Mouse (Mus musculus) activated CD4-positive, CD25-positive, alpha-beta regulatory T cell, adult 9 weeks (primary cell): ENCODE results near the gene Panx2. TPM values are rescaled to one million over a fixed set of nuclear protein-coding genes. Genes with fewer than 3 reads are reported as not detected.

Experiments
- polyA plus RNA-seq: library from polyadenylated mRNA; unstranded; fragments of 100-300 nt; shearing (Covaris generic); gene quantifications from one replicate; pipeline ENCODE4 v1.2.1, GENCODE M21; 2017

The Panx2 gene
- polyA plus RNA-seq = 0.37 TPM

DNA sequence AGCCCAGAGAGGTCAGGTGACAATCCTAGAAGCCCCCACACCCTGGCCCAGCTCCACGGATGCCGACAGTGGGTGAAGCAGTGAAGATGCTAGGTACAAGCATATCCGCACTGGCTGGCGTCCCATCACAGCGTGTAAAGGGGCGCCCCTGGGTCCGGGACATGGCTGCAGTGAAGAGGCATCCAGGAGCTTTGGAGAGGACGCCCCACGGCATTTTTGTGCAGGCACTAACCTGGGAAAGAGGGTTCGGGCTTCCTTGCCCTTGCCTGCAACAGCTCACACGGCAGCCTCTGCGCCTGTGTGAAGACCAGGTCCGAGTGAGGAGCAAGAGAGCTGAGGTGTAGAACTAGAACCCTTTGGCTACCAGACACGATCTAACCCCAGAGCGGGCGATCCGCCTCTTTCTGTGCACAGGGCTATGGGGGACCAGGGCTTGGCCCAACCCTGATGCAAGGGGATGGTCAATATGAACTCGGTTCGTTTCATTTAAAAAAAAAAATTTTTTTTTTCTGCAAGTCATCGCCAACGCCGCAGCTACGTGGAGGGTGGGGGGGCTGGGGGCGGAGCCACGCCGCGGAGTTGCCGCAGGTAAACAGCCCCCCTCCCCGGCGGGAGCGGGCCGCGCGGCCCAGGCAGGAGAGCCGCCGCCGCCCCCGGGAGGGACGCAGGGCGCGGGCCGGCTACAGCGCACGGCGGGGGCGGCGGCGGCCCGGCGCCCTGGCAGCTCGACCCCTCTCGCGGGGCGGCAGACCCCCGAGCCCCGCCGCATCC is at the start of gene Panx2:
Gene Panx2 (plus strand): TSS at position 574 of the 771 bp plus-strand sequence.

DNA sequence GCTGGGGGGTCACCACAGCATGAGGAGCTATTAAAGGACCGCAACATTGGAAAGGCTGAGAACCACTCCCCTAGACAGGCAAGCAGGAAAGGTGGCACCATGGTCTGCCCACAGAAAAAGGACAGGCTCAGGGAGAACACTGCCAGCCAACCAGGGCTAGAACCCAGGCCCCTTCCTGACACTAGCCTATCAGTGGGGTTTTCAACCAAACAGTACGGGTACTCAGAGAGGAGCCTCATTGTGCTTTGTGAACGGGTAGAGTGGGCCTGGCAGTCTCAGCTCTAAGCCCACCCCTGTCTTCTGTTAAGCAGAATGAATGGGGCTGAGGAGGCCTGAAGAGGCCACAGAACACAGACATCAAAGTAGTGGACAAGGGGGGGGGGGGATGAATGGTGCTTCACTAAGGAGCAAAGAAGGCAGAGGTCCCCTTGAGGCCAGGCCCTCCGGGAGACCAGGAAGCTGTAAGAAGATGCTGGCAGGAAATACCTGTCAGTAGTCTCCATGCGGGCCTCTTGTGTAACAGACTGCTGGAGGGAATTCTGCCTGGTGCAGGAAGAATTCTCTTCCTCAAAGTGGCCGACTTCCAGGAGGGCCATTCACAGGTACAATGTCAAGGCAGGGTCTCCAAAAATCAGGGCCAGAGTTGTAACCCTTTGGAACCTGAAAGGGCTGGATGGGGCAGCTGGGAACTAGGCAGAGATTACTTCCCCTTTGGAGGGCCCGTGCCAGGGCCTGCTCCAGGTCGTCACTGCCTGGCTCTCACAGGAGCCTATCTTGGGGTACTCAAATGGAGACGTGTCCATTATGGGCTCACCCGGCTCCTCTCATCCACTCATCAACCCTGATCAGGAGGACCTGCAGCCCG is 15.3 kb downstream of the Panx2 start, which contains the start of gene Trabd:
Gene Trabd (plus strand): TSS at position 512 of the 865 bp plus-strand sequence.

DNA sequence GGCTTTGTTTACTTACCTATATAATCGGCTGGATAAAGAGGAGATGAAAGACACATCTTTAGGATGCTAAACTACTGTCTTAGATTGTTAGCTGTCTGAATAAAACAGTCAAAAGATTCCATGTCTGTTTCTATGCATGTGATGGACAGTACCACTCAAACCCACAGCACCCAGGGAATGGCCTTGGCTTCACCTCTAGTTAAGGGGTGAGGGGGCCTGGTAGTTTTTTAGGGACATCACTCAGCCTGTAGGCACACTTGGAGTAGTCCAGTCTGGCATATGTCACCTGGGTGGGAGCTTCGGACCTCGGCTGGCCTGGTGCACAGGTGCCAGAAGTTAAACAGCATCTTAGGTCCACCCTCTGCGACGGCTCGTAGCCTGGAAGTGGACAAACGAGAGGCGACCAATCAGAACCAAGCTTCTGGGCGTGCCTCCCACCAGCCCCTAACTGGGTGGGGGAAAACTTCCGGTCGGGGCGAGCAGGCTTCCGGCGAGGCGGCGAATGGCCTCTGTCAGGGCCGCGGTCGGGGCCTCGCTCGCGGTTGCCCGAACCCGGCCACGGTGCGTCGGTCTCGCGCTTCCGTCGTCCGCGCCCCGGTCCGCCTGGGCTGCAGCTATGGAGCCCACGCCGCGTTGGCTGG is 29.2 kb downstream of the Panx2 start, which contains the start of gene Selenoo:
Gene Selenoo (plus strand): TSS at position 478 of the 641 bp plus-strand sequence.

DNA sequence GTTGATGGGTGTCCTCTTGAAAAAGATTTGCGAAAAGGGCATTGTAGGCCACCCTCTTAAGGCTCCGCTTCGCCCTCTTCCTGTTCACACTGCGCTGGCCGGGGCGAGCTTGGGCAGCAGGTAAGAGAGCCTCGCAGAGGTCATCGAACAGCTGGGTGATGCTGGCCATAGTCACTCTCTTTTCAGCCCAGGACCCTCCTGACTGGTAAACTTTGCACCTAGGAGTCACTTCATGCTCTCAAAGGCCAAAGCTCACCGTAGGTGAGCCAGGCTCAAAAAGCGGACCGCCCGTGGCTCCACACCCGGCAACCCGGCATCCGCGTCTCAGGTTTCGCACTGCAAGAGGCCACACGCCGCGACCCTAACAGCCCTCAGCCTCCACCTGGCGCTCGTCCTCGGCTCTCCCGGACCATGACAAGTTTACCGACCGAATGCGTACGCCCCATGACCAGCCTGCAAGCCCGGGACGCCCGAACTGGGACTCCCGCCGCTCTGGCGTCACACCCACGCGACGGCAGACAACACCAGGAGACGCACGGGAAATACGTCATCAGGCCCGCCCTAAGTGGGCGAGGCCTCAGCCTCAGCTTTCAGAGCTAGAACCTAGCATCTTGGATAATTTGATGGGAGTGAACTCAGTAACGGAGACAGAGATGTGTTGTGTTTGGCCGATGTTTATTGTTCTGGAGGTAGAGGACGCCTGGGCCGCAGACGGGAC is 63.3 kb downstream of the Panx2 start, which contains the start of gene Tubgcp6:
Gene Tubgcp6 (minus strand): TSS at position 464 of the 718 bp plus-strand sequence.

Other genes starting within 250 kb of the Panx2 start
- 16.0 TPM for gene Alg12, start 240.4 kb upstream of the Panx2 start, polyA plus RNA-seq
- gene Creld2, start 240.1 kb upstream of the Panx2 start, polyA plus RNA-seq = 24.0 TPM
- gene Pim3, start 197.5 kb upstream of the Panx2 start, polyA plus RNA-seq = 3.9 TPM
- gene Ttll8, start 105.3 kb upstream of the Panx2 start, polyA plus RNA-seq = not detected
- not detected for gene Mlc1, start 80.7 kb upstream of the Panx2 start, polyA plus RNA-seq
- gene Mov10l1, start 76.8 kb upstream of the Panx2 start, polyA plus RNA-seq = not detected
- gene Trabd, start 15.4 kb downstream of the Panx2 start, polyA plus RNA-seq = 61.9 TPM
- 4.5 TPM for gene Selenoo, start 29.4 kb downstream of the Panx2 start, polyA plus RNA-seq
- gene Tubgcp6, start 63.4 kb downstream of the Panx2 start, polyA plus RNA-seq = 31.5 TPM
- 73.7 TPM for gene Hdac10, start 69.0 kb downstream of the Panx2 start, polyA plus RNA-seq
- 6.7 TPM for gene Mapk12, start 81.0 kb downstream of the Panx2 start, polyA plus RNA-seq
- gene Mapk11, start 89.9 kb downstream of the Panx2 start, polyA plus RNA-seq = 55.5 TPM
- 4.5 TPM for gene Plxnb2, start 121.1 kb downstream of the Panx2 start, polyA plus RNA-seq
- gene Dennd6b, start 136.8 kb downstream of the Panx2 start, polyA plus RNA-seq = 38.5 TPM
- gene Ppp6r2, start 151.8 kb downstream of the Panx2 start, polyA plus RNA-seq = 5.7 TPM